Mouse (Mus musculus) midbrain, postnatal 0 days (tissue): Measurements from ENCODE around the gene Bnc2. TPM values are rescaled to one million over a fixed set of nuclear protein-coding genes. Genes with fewer than 3 reads are reported as not detected.

ENCODE experiments used
- ATAC-seq: fragments of 200-750 bp; cut with Nextera tagmentation; 2 replicates; pipeline ENCODE4 v1.8.0; 2017; ENCODE audit warnings: moderate number of reproducible peaks, mild to moderate bottlenecking, moderate TSS enrichment, moderate library complexity; ENCODE audit not compliant: low FRiP score
- DNase-seq: peaks from one replicate; pipeline ENCODE4 v3.0.0-alpha.2; 2015; ENCODE audit warnings: low spot score
- H3K27ac ChIP-seq: fragments of 300-500 bp; sonication (generic); 2 replicates; pipeline ENCODE4 v1.5.1; 2014; ENCODE audit warnings: low read depth, mild to moderate bottlenecking, low read length, mixed read lengths
- H3K27me3 ChIP-seq: fragments of 300-500 bp; sonication (generic); 2 replicates; pipeline ENCODE4 v1.6.1; 2014; ENCODE audit warnings: low read length, control low read depth, mixed read lengths; ENCODE audit not compliant: insufficient read depth
- H3K36me3 ChIP-seq: fragments of 300-500 bp; sonication (generic); 2 replicates; pipeline ENCODE4 v1.6.1; 2014; ENCODE audit warnings: low read length, control low read depth, mixed read lengths; ENCODE audit not compliant: insufficient read depth
- H3K4me1 ChIP-seq: fragments of 300-500 bp; sonication (generic); 2 replicates; pipeline ENCODE4 v1.6.1; 2014; ENCODE audit warnings: mild to moderate bottlenecking, control low read depth, antibody characterized with exemption, low read length, mixed read lengths; ENCODE audit not compliant: insufficient read depth
- H3K4me2 ChIP-seq: fragments of 300-500 bp; sonication (generic); 2 replicates; pipeline ENCODE4 v1.6.1; 2014; ENCODE audit warnings: low read depth, mild to moderate bottlenecking, low read length, mixed read lengths; ENCODE audit not compliant: poor library complexity, severe bottlenecking
- H3K4me3 ChIP-seq: fragments of 300-500 bp; sonication (generic); 2 replicates; pipeline ENCODE4 v1.5.1; 2014; ENCODE audit warnings: low read depth, mild to moderate bottlenecking, low read length, moderate library complexity
- H3K9ac ChIP-seq: fragments of 300-500 bp; sonication (generic); replicated peaks from 2 replicates; pipeline ENCODE4 v1.6.1; 2014; ENCODE audit warnings: mild to moderate bottlenecking, low read length, moderate library complexity, mixed read lengths; ENCODE audit not compliant: poor library complexity, severe bottlenecking
- H3K9me3 ChIP-seq: fragments of 300-500 bp; sonication (generic); 2 replicates; pipeline ENCODE4 v1.6.1; 2016; ENCODE audit warnings: low read length, control low read depth
- CTCF ChIP-seq: IDR thresholded peaks from 2 replicates; pipeline ENCODE4 v1.5.1; 2016; ENCODE audit warnings: antibody characterized with exemption, mild to moderate bottlenecking
- WGBS: fragments of 180-500 bp; shearing (Covaris S2); extraction: QIAGEN DNeasy Blood & Tissue Kit; methylation state at CpG from one replicate; pipeline ENCODE4 v1.1.7; 2014; 5-methylcytosine and 5-hydroxymethylcytosine counted together
- polyA plus RNA-seq: library from polyadenylated mRNA; unstranded; fragments of >200 nt; fragmentation: Nextera tagmentation; extraction: Ambion mirVana; gene quantifications from 2 replicates; pipeline ENCODE4 v1.2.1, GENCODE M21; 2015
- total RNA-seq: library from RNA; depleted of rRNA; stranded (reverse); fragments of >200 nt; gene quantifications from 2 replicates; pipeline ENCODE4 v1.2.3, GENCODE M21; 2014

The Bnc2 gene
- total and polyA plus RNA-seq, 2 experiments from 2014 or later = 14.1 to 27.5 TPM

GRCm38 (mm10) chr4:84362337-84362823 is 312.7 kb downstream of the Bnc2 start:
- Histone ChIP-seq H3K36me3 (no peaks in the 10 kb centered on the region), H3K9ac (no peak overlapping the region), H3K27ac (no peak overlapping the region), H3K9me3 (no peaks in the 10 kb centered on the region), H3K27me3 (no peaks in the 10 kb centered on the region), H3K4me1 (no peaks in the 10 kb centered on the region), H3K4me3 (no peak overlapping the region), H3K4me2 (no peak overlapping the region)
- ATAC-seq (no peak), DNase-seq (no peak)
- TF ChIP-seq CTCF = no peak
- 64% methylated on average over 8 of the region's 8 CpGs for WGBS

- no peak for TF ChIP-seq CTCF
Observed at GRCm38 (mm10) chr4:84361165-84361564, 313.9 kb downstream of the Bnc2 start.

GRCm38 (mm10) chr4:84359996-84360395 is 315.1 kb downstream of the Bnc2 start:
- Histone ChIP-seq H3K9me3 (no peaks in the 10 kb centered on the region), H3K27ac (no peak overlapping the region), H3K4me1 (no peaks in the 10 kb centered on the region), H3K4me2 (no peak overlapping the region), H3K27me3 (no peaks in the 10 kb centered on the region), H3K36me3 (no peaks in the 10 kb centered on the region), H3K4me3 (no peak overlapping the region), H3K9ac (no peak overlapping the region)
- ATAC-seq (no peak), DNase-seq (no peak)
- no peak for TF ChIP-seq CTCF
- 95% methylated on average over 2 of the region's 2 CpGs for WGBS

More at GRCm38 (mm10) chr4:84361165-84361564, 313.9 kb downstream of the Bnc2 start:
- WGBS = 66% methylated on average over 5 of the region's 5 CpGs
- Histone ChIP-seq H3K4me2 (no peak overlapping the region), H3K27ac (no peak overlapping the region), H3K9ac (no peak overlapping the region), H3K27me3 (no peaks in the 10 kb centered on the region), H3K4me1 (no peaks in the 10 kb centered on the region), H3K4me3 (no peak overlapping the region), H3K36me3 (no peaks in the 10 kb centered on the region), H3K9me3 (no peaks in the 10 kb centered on the region)
- ATAC-seq (no peak), DNase-seq (no peak)

- Histone ChIP-seq H3K36me3 (no peaks in the 10 kb centered on the region), H3K27me3 (no peaks in the 10 kb centered on the region), H3K4me3 (no peak overlapping the region), H3K27ac (no peak overlapping the region), H3K4me1 (no peaks in the 10 kb centered on the region), H3K9ac (no peak overlapping the region), H3K9me3 (no peaks in the 10 kb centered on the region), H3K4me2 (no peak overlapping the region)
- 53% methylated on average over 2 of the region's 2 CpGs for WGBS
- no peak for TF ChIP-seq CTCF
- DNase-seq = no peak
- ATAC-seq = no peak
Observed at GRCm38 (mm10) chr4:84358204-84358603, 316.9 kb downstream of the Bnc2 start.

GRCm38 (mm10) chr4:84357382-84357781 is 317.7 kb downstream of the Bnc2 start:
- H3K9ac ChIP-seq = no peak overlapping the region
- no peaks in the 10 kb centered on the region for H3K36me3 ChIP-seq
- DNase-seq (no peak), ATAC-seq (no peak)
- no peak overlapping the region for H3K27ac ChIP-seq
- H3K4me2 ChIP-seq = no peak overlapping the region
- H3K4me3 ChIP-seq = no peak overlapping the region
- WGBS = 28% methylated on average over 1 of the region's 1 CpGs
- H3K27me3 ChIP-seq = no peaks in the 10 kb centered on the region
- H3K4me1 ChIP-seq = no peaks in the 10 kb centered on the region
- TF ChIP-seq CTCF = no peak
- H3K9me3 ChIP-seq = no peaks in the 10 kb centered on the region

- ATAC-seq = no peak
- Histone ChIP-seq H3K27me3 (no peaks in the 10 kb centered on the region), H3K4me1 (no peaks in the 10 kb centered on the region), H3K4me3 (no peak overlapping the region), H3K27ac (no peak overlapping the region), H3K9me3 (no peaks in the 10 kb centered on the region), H3K4me2 (no peak overlapping the region), H3K36me3 (no peaks in the 10 kb centered on the region), H3K9ac (no peak overlapping the region)
- WGBS = 24% methylated on average over 8 of the region's 8 CpGs
- peak; percentile 24 for DNase-seq
- no peak for TF ChIP-seq CTCF
Observed at GRCm38 (mm10) chr4:84356468-84357153, 318.5 kb downstream of the Bnc2 start.
